Mouse (Mus musculus): ENCODE results near the gene Mtch1.
"Not testable (repeated sequence)": the region's sequence is repeated elsewhere in the genome, so short reads cannot be mapped to it uniquely, and the experiment has no call there.

The Mtch1 gene

GRCm38 (mm10) chr17:29347645-29348256 is at the start of gene Mtch1:
Gene Mtch1, minus strand, starts transcription at chr17:29347934.
- peak; percentile 98 for DNase-seq (ENCODE audit: low spot score)

- DNase-seq (ENCODE audit: low spot score), result peak; percentile 65
Observed at GRCm38 (mm10) chr17:29396821-29397242, 49.1 kb upstream of the Mtch1 start.

- no peak for DNase-seq (ENCODE audit: low spot score)
Observed at GRCm38 (mm10) chr17:29396056-29396799, 48.5 kb upstream of the Mtch1 start.

DNA sequence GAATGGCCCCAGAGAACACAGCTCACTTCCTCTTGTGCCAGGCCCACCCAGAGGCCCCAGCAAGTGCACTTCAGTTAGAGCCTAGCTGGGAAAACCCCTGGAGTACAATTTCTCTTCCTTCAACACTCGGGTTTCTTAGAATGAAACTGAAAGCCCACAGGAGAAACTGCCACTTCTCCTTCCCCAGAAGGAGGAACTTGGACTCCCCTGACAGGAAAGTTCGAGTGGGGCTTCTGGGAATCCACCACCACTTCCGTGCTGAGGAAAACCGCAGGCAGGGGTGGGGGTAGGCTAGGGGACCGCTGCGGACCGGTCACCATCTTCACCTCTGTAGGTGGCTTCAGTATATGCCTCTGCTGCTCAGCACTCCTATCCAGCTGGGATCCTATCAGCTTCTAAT is 47.6 kb upstream of the Mtch1 start:
- no peak for DNase-seq (ENCODE audit: low spot score)

DNA sequence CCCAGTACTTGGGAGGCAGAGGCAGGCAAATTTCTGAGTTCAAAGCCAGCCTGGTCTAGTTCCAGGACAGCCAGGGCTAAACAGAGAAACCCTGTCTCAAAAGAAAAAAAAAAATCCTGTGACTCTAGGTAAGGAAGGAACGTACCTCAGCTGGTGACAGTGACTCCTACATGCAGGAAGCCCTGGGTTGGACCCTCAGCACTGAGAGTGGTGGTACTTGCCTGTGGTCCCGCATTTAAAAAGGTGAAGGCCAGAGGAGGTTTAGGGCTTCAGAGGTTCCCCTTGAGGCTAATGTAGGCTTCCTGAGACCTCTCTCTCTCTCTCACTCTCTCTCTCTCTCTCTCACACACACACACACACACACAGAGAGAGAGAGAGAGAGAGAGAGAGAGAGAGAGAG is 47.0 kb upstream of the Mtch1 start:
- DNase-seq (ENCODE audit: low spot score), result not testable (repeated sequence)

GRCm38 (mm10) chr17:29394106-29394760 is 46.5 kb upstream of the Mtch1 start:
- no peak for DNase-seq (ENCODE audit: low spot score)

GRCm38 (mm10) chr17:29393335-29394089 is 45.8 kb upstream of the Mtch1 start:
- DNase-seq (ENCODE audit: low spot score), result no peak

GRCm38 (mm10) chr17:29391280-29391679 is 43.5 kb upstream of the Mtch1 start:
- DNase-seq (ENCODE audit: low spot score), result no peak

DNA sequence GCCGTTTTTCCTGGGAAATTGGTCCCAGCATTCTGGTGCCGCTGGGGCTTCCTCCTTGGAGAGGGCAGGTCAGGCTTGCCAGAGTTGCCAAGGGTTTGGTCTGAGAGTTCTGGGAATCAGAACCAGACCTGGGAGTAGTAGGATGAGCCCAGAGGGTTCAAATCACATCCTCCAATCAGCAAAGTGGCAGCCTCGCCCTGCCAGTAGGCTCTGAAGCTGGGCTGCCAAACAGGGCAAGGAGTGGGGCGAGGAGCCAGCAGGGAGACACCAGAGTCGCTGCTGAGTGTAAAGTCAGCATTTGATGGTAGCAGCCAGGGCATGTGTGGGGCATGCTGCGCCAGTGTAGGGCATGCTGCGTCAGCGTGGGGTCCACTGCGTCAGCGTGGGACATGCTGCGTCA is 41.2 kb upstream of the Mtch1 start:
- no peak for DNase-seq (ENCODE audit: low spot score)

DNA sequence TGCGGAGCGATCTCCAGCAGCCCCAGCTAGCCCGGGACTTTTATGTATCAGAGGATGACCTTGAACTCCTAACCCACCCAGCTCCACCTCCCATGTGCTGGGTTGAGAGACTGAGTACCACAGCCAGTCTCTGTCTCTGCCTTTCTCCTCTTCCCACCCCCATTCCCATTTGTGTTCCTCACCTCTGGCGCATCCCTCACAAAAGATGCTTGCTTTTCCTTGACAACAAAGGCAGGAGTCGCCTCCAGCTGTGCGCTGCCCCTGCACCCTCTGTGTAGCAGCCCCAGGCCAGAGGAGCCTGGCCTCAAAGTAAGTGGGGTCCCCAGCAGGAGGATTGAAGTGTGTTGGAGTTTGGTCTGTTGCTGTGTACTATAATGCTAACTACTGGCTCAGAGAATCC is 38.0 kb upstream of the Mtch1 start:
- DNase-seq (ENCODE audit: low spot score), result no peak

DNA sequence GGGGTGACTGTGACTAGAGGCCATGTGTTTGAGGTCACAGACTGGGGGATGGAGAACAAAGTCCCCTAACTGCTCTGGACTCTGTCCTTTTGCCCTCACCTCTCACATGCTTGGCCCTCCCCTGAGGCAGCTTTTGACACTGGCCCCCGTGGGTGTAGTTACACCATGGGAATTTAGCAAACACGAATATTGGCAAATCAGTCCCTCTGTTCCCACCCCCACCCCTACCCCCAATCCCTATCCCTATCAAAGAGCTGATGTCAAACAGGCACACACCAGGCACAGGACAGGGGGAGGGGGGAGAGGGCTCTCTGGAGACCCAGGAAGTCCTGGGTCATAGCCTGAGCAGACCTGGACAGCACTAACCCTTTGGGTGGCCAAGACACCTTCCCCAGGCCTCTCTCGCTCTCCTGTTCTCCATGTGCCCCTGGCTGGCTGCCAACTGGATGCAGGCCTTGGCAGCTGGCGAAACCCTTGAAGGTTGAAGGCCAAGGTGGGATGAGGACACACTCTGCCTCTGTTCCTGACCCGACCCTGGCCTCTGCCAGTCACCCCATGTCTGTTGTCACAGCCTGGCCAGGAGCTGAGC is 37.2 kb upstream of the Mtch1 start:
- DNase-seq (ENCODE audit: low spot score), result peak; percentile 51

DNA sequence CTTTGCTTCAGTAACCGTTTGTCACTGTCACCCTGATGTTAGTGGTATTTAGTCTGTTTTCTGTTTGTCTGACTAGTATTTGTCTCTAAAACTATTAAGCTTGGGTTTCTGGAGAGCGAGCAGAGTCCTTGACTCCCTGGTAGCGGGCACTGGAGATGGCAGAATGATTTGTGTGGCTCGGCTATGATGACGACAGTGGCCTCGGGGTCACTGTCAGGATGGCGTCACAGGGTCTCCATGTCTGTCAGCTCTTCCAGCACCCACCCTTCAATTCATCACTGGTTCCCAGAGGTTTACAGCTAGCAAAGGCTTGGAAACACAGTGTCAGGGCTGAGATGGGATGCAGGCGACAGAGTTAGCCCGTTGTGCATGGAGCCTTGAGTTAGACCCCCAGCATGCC is 36.2 kb upstream of the Mtch1 start:
- DNase-seq (ENCODE audit: low spot score), result no peak

DNA sequence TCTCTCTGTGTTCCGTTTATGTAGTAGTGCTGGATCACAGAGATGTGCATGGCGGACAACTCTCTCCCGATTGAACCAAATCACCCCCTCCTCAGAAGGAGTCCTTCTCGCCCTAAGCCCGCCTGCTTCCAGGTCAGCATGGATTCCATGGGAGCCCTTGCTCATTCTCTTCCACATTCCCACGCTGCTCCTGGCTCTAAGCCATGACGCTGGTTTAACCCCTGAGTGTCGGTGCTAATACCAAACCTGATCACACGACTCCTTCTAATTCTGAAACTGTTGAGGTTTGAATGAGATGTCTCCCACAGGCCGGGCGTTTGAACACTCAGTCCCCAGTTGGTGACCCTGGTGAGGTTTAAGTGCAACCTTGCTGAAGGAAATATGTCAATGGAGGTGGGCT is 34.7 kb upstream of the Mtch1 start:
- no peak for DNase-seq (ENCODE audit: low spot score)

DNA sequence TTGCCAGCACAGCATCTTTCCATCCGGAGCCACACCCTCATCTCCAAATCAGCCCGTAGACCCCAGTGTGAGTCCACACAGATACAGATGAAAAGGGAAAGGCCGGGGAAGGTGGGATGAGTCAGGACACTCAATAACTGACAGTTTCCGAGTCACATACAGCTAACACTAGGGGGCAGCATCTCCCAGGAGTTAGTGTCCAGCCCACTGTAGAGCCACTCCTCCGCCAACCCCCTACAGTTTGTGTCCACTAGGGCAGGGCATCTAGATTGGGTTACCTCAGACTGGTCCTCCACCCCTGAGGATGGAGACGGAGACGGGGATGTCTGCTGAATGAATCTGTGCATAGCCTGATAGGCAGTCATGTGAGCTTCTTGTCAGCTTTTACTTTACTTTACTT is 33.7 kb upstream of the Mtch1 start:
- DNase-seq (ENCODE audit: low spot score), result no peak

DNA sequence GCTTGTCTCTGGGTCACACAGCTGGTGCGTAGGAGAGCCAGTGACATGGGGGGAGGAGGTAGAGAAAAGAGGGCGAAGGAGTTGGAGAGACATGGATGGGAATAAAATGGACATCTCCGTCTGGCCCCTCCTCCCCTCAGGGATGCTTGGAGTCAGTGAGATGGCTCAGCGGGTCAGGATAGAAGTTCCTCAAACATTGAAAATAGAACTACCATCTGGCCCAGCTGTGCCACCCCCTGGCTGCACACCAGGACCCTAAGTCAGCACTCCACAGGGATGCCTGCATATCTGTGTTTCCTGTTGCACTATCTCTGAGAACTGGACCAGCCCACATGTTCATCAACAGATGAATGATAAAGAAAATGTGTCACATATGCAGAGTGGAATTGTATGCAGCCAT is 32.5 kb upstream of the Mtch1 start:
- DNase-seq (ENCODE audit: low spot score), result no peak

GRCm38 (mm10) chr17:29378056-29378455 is 30.3 kb upstream of the Mtch1 start:
- DNase-seq (ENCODE audit: low spot score), result no peak

DNA sequence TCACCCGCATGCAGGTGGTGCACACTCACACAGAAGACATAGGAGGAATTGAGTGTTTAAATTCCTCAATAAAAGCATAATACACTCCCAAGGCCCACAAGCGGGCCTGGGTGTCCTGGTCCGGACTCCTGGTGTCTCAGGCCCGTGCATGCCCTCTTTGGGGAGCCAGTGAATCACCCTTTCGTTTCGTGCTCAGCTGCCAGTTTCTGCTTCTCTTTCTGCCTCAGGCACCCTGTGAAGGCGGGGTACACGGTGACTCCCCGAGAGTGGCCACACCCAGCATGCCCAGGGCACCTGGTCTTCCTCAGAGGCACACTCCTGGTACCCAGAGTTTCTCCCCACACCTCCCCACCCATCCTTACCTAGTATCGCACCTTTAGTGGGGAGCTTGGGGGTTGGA is 28.1 kb upstream of the Mtch1 start:
- no peak for DNase-seq (ENCODE audit: low spot score)

DNA sequence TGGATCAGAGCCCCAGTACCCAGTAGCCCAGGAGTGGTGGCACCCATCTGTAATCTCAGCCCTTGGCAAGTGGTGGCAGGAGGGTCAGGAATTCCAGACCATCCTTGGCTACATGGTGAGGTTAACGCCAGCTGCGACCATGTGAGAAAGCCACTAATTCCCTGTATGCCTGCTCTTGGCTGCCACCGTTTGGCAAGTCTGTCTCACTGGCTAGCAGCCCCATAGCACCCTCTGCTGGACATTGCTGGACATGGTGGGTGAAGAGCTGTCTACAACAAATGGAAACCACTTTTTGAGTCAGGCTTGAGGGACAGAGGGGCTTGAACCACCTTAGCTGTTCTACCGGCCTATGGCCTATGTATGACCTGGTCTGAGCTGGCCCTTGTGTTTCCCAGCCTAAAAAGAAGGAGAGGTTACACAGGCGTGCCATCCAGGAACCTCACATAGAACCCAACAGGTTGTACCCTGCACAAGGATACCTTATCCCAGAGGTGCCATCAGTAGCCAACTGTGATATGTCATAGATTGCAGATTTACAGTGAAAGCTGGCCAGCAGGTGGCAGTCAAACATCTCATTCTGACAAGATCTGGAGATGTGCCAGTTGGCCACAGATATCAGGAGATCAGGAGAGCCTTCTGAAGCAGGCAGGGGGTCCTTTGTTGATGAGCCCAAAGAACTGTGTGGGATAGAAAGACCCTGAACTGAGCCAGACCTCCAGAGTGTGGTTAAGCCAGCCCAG is 23.4 kb upstream of the Mtch1 start:
- peak; percentile 75 for DNase-seq (ENCODE audit: low spot score)

DNA sequence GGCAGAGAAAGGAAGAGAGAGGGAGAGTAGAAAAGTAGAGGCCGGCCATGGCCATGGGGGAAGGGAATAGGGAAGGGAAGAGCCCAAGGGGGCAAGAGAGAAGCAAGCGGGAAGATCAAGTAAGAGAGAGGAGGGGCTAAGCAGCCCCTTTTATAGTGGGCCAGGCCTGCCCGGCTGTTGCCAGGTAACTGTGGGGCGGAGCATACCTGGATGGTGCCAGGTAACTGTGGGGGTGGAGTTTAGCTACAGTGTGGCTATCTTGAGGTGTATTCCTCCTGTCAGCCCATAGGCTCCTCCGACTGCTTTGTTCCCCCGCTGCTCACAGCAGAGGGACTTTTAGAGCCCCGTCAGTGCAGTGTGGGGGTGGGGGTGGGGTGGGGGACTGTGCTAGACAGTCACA is 21.0 kb upstream of the Mtch1 start:
- no peak for DNase-seq (ENCODE audit: low spot score)

DNA sequence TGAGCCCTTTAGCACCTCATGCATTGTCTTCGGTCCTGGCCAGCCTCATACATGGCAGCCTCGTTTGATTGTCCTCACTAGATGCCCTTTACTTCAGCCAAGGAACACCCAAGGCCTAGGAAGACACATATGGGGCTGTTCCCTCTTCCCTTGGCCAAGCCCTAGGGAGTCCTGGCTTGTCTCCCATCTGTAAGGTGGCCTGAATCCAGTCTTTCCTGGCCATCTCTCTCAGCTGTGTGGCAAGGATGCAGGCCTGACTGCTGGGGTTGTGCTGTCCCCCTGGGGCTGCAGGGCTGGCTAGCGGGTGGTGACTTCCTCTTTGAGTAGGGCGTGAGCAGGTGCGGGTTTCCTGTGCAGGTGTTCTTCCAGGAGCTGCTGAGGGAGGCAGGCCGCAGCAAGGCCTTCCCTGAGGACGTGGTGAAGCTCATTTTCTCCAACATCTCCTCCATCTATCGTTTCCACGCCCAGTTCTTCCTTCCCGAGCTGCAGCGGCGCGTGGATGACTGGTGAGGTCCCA is 17.4 kb upstream of the Mtch1 start:
- no peak for DNase-seq (ENCODE audit: low spot score)

- DNase-seq (ENCODE audit: low spot score), result no peak
Observed at GRCm38 (mm10) chr17:29363109-29363508, 15.4 kb upstream of the Mtch1 start.

All from ovary, adult 18-20 months (tissue).